ENCODE assay signal across 9 mouse cellular contexts in genomic region chr1:192835211-192835681, GRCm38 (mm10). TPM values are rescaled to one million over a fixed set of nuclear protein-coding genes. Genes with fewer than 3 reads are reported as not detected.
DNase-seq lines count a peak whose midpoint lies in the region; ATAC-seq and TF ChIP-seq lines count a peak whose summit lies in the region.
"Had no signal": no experiment of that assay in that cellular context is flagged by ENCODE, and none has a peak within 500 bp of the region (broad histone marks: within the 10 kb centered on the region; RNA-seq: fewer than 3 reads in every experiment).

No protein-coding gene starts in this region.

- peak; percentile 74 for DNase-seq in lung, embryonic 14.5 days
- DNase-seq in lung, adult 18-20 months: no peak
- peak; percentile 30 to 38 for DNase-seq in cerebellum, postnatal 36 days
- DNase-seq in forebrain, postnatal 0 days: peak; percentile 76
- peak; percentile 81 for DNase-seq in retina, postnatal 1 day
- DNase-seq in adrenal gland, postnatal 25 days: no peak
- no peak for DNase-seq in adrenal gland, adult 8-10 months

- H3K9me3 ChIP-seq in lung, embryonic 14.5 days (ENCODE audit: low read depth, low read length): no peaks in the 10 kb centered on the region
- H3K9me3 ChIP-seq in forebrain, postnatal 0 days (ENCODE audit: low read length): no peaks in the 10 kb centered on the region
- H3K9me3 ChIP-seq in limb, embryonic 15.5 days: no peaks in the 10 kb centered on the region

- H3K4me3 ChIP-seq in lung, embryonic 14.5 days (ENCODE audit: low read depth, low read length): peak overlapping the region; percentile 44
- peak overlapping the region; percentile 36 for H3K4me3 ChIP-seq in forebrain, postnatal 0 days (ENCODE audit: low read depth, low read length)
- H3K4me3 ChIP-seq in limb, embryonic 15.5 days: peak overlapping the region; percentile 40

- no peak for TF ChIP-seq CTCF in lung, embryonic 14.5 days (IDR thresholded peaks at IDR 0.05; ENCODE audit: low read depth)
- TF ChIP-seq CTCF in forebrain, postnatal 0 days (IDR thresholded peaks at IDR 0.05; ENCODE audit: low read depth): no peak

- ATAC-seq in lung, embryonic 14.5 days (ENCODE audit: insufficient read depth): peak; percentile 71
- peak; percentile 68 for ATAC-seq in forebrain, postnatal 0 days
- peak; percentile 64 for ATAC-seq in limb, embryonic 15.5 days (ENCODE audit: insufficient number of reproducible peaks, low FRiP score, low TSS enrichment, low read depth)

- H3K9ac ChIP-seq in lung, embryonic 14.5 days: peak overlapping the region; percentile 62
- peak overlapping the region; percentile 60 for H3K9ac ChIP-seq in forebrain, postnatal 0 days
- no peak overlapping the region for H3K9ac ChIP-seq in limb, embryonic 15.5 days

- H3K4me1 ChIP-seq in lung, embryonic 14.5 days (ENCODE audit: insufficient read depth): peaks cover 16% of the 10 kb centered on the region
- H3K4me1 ChIP-seq in forebrain, postnatal 0 days (ENCODE audit: insufficient read depth): peaks cover 14% of the 10 kb centered on the region; the same call in 1 of the 2 replicates
- peaks cover 43% of the 10 kb centered on the region for H3K4me1 ChIP-seq in limb, embryonic 15.5 days

- H3K27me3 ChIP-seq in lung, embryonic 14.5 days (ENCODE audit: insufficient read depth, low read length): peaks cover 14% of the 10 kb centered on the region
- H3K27me3 ChIP-seq in forebrain, postnatal 0 days (ENCODE audit: insufficient read depth, low read length): no peaks in the 10 kb centered on the region
- no peaks in the 10 kb centered on the region for H3K27me3 ChIP-seq in limb, embryonic 15.5 days

- no peaks in the 10 kb centered on the region for H3K36me3 ChIP-seq in lung, embryonic 14.5 days (ENCODE audit: insufficient read depth)
- no peaks in the 10 kb centered on the region for H3K36me3 ChIP-seq in forebrain, postnatal 0 days (ENCODE audit: insufficient read depth)
- 0 out of 2 replicates have a peak, but pooled peaks cover 3% of the 10 kb centered on the region for H3K36me3 ChIP-seq in limb, embryonic 15.5 days

- 3% methylated on average over 18 of the region's 18 CpGs for WGBS in lung, embryonic 14.5 days
- 2% methylated on average over 18 of the region's 18 CpGs for WGBS in forebrain, postnatal 0 days
- WGBS in limb, embryonic 15.5 days: 2% methylated on average over 18 of the region's 18 CpGs

- peak overlapping the region; percentile 86 for H3K4me2 ChIP-seq in lung, embryonic 14.5 days
- peak overlapping the region; percentile 69 for H3K4me2 ChIP-seq in forebrain, postnatal 0 days (ENCODE audit: low read depth)
- H3K4me2 ChIP-seq in limb, embryonic 15.5 days: peak overlapping the region; percentile 86

- peak overlapping the region; percentile 85 for H3K27ac ChIP-seq in lung, embryonic 14.5 days (ENCODE audit: low read depth)
- peak overlapping the region; percentile 95 for H3K27ac ChIP-seq in forebrain, postnatal 0 days (ENCODE audit: low read depth, low read length)
- H3K27ac ChIP-seq in limb, embryonic 15.5 days: peak overlapping the region; percentile 85
- H3K27ac ChIP-seq: macrophage had no signal

RNA-seq across cellular contexts. Expression of gene Sertad4, which starts 20.3 kb away (rescaled TPM):
- polyA plus RNA-seq in lung, embryonic 14.5 days (2014; fragmentation: Nextera tagmentation; extraction: Ambion mirVana): 22.8 and 23.5 TPM in 2 replicates
- 10.7 and 14.2 TPM in 2 replicates for total RNA-seq in forebrain, postnatal 0 days (2014; rRNA removed)
- polyA plus RNA-seq in forebrain, postnatal 0 days (2015; fragmentation: Nextera tagmentation; extraction: Ambion mirVana): 24.6 and 30.4 TPM in 2 replicates
- 48.2 and 72.5 TPM in 2 replicates for polyA plus RNA-seq in limb, embryonic 15.5 days (2015; fragmentation: Nextera tagmentation; extraction: Ambion mirVana)
- 10.1 and 18.8 TPM in 2 replicates for total RNA-seq in adrenal gland, postnatal 25 days (2021)
- total RNA-seq in adrenal gland, adult 8-10 months (2022): 1 to 10 TPM; 5.3 to 9.9 (median 6.5) TPM
- polyA plus RNA-seq: macrophage had no signal

Comparison
In these comparisons a context has a peak if more than half of its experiments do, and no peak if none do; other contexts are left out.
1. DNase-seq: peak in lung, embryonic 14.5 days (single experiment), cerebellum, postnatal 36 days (2 of 2), forebrain, postnatal 0 days (single experiment) and retina, postnatal 1 day (single experiment); none in lung, adult 18-20 months (0 of 2), adrenal gland, postnatal 25 days (single experiment) and adrenal gland, adult 8-10 months (single experiment).
2. Peak in every context shown above with its lines, with median percentiles within 50 percentile points of each other: ATAC-seq, H3K27ac ChIP-seq, H3K4me2 ChIP-seq and H3K4me3 ChIP-seq.